Mouse (Mus musculus) adrenal gland, adult (tissue): ENCODE results near the gene Gm9918.

Experiments
- DNase-seq, 2 experiments: peaks; one replicate each; pipeline ENCODE4 v3.0.0; 2022 to 2023; ENCODE audit warnings: low spot score in 1 of 2; ENCODE audit not compliant: inconsistent age in 2 of 2

The Gm9918 gene

DNA sequence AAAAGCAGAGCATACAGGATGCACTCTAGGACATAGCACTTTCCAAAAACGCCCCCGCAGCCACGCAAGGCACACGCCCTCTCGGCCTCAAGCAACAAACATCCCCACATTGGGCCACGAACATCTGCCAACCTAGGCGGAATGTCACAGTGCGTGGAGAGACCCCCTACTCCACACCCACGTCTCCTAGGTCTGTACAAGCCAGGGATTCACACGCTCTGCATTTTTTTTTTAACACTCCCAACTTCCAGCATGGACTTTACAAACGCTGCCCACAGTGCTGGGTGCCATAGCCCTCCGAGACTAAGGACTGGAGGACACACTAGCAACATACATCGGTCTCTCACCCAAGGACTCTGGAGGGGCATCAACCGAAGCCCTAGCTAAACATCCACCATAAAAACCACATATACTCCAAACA lies 24.9 kb upstream of the Gm9918 start:
- no peak for DNase-seq

DNA sequence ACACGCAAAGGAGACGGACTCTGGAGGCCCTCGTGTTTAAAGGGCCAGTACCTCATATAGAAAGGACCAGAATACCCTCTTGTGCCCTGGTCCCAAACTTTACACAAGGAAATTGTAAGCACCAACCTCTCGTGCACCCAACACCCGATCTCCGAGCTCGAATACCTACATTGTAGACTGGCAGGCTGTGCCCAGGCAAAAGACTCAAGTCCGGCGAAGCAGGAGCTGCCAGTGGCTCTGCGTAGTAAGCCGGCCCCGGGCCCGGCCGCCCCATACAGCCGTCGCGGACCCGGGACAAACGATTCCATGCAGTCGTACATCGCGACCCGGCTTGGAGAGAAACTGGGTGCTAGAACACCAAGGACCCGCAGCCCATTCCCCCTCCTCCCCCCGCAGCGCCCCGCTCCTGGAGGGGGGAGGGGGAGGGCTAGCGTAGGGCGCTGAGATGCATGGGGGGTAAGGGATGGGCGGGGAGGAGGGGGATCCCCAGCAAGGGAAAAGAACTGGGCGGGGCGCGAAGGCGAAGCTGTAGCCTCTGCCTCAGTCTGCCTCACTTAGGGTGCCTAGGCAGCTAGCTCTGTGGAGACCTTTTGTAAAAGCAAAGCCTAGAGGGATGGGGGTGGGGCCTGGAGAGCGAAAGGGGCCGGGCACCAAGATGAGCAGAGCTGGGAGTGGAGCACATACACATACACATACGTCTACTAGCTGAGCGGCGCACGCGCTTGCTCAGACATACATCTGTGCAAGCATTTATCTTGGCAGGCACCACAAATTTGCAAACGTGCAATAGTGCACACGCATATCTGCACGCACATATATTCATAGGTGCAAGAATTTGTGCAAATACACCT lies 24.2 kb upstream of the Gm9918 start:
- DNase-seq = peak; percentile 87 to 92

DNA sequence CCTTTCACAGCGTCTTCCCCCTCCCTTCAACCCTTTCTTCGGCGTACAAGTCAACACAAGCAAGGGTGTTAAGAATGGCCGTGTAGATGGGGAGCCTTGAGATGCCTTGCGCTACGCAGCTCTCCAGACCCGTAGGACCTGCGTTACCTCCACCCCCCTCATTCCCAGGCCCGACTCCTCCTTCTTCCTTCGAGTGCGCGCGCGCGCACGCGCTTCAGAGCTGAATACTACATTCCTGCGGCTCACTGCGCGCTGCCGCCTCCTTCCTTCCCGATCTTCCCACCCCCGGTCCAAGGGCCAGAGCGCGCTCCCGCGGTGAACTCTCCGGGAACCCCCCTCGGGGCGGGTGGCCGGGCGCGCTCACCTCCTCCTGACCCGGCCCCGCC lies 23.5 kb upstream of the Gm9918 start:
- peak; percentile 97 to 98 for DNase-seq

GRCm38 (mm10) chr15:102247252-102248130 lies 22.9 kb upstream of the Gm9918 start:
- DNase-seq = peak; percentile 84 to 95

- DNase-seq = no peak
Observed at GRCm38 (mm10) chr15:102248131-102248811, 22.1 kb upstream of the Gm9918 start.

DNA sequence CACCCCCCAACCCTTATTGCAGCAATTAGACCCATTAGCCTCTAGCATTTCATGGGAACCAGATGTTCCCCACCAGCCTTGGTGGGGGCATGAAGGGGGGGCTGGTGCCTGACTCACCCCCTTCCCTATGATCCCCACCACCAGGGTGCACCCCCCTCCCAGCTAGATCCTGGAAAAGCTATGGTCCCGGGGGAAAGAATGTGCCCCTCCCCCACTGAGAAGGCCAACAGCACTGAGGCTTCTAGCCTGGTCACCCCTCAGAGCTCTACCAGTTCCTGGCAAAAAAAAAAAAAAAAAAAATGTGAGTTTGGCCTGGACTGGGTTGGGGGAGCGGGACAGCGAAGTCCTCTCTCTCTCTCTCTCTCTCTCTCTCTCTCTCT lies 21.6 kb upstream of the Gm9918 start:
- peak in 1 of 2 experiments; percentile 46 for DNase-seq

GRCm38 (mm10) chr15:102249251-102249691 lies 21.1 kb upstream of the Gm9918 start:
- peak; percentile 34 to 66 for DNase-seq

- DNase-seq = peak in 1 of 2 experiments; percentile 41
Observed at GRCm38 (mm10) chr15:102249967-102250366, 20.4 kb upstream of the Gm9918 start.

- peak in 1 of 2 experiments; percentile 21 for DNase-seq
Observed at GRCm38 (mm10) chr15:102250521-102250920, 19.8 kb upstream of the Gm9918 start.

DNA sequence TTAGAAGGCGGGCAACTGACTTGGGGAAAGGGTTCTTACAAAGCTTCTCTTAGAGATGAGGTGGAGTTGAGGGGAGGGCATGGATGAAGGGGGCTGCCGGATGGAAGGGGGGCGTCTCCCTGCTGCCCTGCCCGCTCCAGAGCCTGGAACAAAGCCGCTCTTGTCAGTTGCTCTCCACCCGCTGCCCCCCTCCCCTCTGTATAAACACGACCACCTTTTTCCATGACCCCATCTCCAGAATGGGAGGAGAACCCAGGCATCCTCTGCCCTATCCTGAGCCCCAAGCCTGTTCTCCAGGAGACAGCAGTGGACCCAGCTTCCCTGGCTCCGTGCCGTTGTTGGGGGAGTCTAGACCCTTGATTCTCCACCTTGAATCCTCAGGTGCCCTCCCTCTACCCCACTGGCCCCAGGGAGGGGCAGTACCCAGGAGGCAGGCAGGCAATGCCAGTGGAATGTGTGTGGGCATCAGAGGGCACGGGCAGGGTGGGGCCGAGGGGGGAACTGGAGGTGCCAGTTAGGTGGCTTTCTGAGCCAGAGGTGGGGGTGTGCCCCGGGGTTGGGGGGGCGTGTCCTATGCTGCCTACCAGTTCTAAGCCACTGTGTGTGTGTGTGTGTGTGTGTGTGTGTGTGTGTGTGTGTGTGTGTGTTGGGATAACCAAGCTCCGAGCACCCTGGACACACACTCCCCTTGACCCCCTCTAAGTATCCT lies 14.7 kb upstream of the Gm9918 start:
- peak in 1 of 2 experiments; percentile 28 for DNase-seq

DNA sequence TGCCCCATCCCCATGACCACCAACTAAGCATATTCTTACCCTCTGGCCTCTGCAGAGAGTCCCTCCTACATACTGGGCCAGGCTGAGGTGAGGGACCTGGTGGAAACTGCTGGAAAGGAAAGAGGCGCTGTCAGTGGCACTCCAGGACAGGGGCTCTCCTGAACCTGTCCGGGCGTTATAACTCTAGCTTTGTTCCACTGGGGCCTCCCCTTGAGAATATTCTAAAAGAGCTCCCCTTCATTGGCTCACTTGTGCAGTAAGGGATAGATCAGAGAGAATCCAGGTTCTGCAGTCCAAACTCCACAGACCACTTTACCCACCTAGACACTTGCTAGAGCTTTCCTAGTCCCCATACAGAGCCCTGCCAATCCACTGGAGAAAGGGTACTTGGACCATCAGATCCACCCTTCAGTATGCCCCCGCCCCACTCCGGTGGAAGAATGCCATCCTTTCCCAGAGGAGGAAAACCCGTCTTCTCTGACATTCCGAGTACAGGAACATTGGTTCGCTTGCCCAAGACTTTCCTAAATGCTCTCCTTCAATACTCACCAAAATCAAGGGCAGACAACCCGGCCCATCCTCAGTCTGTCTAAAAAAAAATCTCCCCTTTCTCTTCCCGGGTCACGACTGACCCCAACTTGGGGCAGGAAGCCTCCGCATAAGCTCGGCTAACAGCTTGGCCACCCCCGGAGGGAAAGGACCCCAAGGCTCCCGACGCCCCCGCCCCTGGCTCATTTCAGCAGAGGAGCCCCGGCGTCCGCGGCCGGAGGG lies 13.7 kb upstream of the Gm9918 start:
- peak; percentile 31 to 78 for DNase-seq

DNA sequence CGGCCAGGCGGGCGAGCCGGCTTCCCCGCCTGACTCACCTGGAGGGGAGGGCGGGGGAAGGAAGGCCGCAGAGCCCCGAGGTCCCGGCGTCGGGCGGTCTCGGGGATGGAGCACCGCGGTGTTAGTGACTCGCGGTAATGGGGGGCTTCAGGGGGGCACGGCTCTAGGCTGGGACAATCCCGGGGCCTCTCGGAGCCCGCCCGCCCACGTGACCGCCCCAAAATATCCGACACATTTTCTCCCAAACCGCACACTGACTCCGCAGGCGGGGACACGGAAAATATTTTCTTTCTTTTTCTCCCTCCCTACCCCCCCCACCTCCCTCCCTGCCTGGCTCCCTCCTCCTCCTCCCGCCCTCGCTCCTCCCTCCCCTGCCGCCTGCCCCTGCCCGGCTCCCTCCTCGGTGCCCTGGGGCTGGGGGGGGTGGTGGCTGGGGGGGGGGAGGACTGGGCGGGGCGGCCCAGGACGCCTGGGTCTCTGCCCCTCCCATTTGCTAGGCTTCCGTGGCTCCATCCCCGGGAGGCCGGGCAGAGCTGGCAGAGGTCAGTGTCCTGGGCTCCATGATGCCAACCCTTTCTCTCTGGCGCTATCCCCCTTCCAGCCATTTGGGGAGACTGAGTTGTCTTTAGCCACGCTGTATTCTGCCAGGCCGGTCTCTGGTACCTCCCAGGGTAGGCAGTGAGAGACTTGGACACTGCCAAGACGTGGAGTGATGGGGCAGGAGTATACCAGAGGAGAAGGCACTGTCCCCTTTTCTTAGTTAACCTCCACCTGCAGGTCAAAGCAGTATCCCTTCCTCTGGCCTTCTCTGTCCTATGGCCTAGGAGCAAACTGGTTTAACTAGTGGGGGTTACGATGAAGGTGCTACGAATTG lies 12.9 kb upstream of the Gm9918 start, which contains the start of gene Rarg:
Rarg (minus strand) TSS at position 316 of the 874 bp plus-strand sequence.
- peak; percentile 80 to 84 for DNase-seq

DNA sequence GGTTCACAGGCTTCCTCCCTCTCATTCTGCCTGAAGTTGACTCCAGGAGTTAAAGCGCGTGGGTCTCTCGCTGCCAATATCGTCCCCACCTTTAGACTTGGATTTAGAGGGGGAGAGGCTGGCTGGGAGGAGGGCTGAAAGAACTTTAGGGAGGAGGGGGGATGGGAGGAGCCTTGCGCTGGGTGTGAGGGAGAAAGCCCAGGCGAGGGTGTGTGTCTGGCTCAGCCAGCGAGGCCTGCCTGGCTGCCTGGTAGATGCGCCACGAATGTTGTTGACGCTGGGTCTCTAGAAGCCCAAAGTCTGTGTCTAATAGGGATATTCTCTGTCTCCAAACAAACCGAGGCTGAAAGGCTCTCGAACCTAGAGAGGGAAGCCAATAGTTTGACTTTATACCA lies 12.3 kb upstream of the Gm9918 start:
- peak; percentile 49 to 67 for DNase-seq

- DNase-seq = peak in 1 of 2 experiments; percentile 41
Observed at GRCm38 (mm10) chr15:102258581-102259253, 11.6 kb upstream of the Gm9918 start.

- DNase-seq = no peak
Observed at GRCm38 (mm10) chr15:102262582-102262981, 7.8 kb upstream of the Gm9918 start.

DNA sequence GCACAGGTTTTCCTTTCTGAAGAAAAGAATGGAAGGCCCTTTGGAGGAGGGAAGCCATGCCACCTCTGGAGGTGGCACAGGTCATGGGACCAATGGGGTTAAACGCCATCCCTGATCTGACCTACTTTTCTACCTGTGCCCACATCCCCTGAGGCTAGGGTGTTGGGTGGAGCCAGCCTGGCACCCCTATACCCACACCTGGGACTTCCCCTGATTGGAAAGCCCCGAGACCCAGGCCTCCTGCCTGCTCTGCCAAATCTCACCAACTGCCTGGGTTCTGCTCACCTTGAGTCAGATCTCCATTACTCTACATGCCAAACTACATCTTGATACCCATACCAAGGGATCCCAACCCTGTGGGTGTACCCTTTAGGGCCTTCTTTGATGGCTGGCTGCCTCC lies 7.3 kb upstream of the Gm9918 start:
- DNase-seq = no peak

- DNase-seq = no peak
Observed at GRCm38 (mm10) chr15:102265548-102265947, 4.8 kb upstream of the Gm9918 start.

- peak in 1 of 2 experiments; percentile 29 for DNase-seq
Observed at GRCm38 (mm10) chr15:102271441-102271840, 1.1 kb downstream of the Gm9918 start.
